Mouse (Mus musculus) skeletal muscle tissue, adult 2 months (tissue): ENCODE measurements around the gene Pxmp4.
A peak's percentile ranks its signal among the peaks of the same experiment; 100 is the strongest.

Experiments
- DNase-seq: peaks from one replicate; pipeline ENCODE4 v3.0.0-alpha.2; 2012; ENCODE audit warnings: low read depth, low spot score

Gene Pxmp4

DNA sequence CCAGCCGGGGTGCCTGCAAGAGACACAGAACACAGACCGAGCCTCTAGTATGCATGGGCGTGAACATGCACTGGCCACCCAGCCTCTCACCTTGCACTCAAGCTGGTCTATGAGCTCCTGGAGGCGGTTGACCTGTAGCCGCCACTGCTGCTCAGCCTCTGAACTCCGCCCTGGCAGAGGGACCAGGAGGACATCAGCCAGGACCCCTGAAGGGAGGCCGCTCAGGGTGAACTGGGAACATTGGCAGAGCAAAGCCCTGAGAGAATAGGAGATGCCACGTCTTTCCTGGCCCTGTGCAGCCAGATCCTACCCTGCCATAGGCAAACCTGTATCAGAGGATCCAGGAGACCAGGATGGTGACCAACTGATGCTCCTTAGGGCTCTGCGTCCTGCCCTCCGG is 56.8 kb downstream of the Pxmp4 start, which contains the start of gene 1700003F12Rik:
Gene 1700003F12Rik, plus strand, starts transcription at position 375 of the 400 bp plus-strand sequence.
- no peak for DNase-seq

DNA sequence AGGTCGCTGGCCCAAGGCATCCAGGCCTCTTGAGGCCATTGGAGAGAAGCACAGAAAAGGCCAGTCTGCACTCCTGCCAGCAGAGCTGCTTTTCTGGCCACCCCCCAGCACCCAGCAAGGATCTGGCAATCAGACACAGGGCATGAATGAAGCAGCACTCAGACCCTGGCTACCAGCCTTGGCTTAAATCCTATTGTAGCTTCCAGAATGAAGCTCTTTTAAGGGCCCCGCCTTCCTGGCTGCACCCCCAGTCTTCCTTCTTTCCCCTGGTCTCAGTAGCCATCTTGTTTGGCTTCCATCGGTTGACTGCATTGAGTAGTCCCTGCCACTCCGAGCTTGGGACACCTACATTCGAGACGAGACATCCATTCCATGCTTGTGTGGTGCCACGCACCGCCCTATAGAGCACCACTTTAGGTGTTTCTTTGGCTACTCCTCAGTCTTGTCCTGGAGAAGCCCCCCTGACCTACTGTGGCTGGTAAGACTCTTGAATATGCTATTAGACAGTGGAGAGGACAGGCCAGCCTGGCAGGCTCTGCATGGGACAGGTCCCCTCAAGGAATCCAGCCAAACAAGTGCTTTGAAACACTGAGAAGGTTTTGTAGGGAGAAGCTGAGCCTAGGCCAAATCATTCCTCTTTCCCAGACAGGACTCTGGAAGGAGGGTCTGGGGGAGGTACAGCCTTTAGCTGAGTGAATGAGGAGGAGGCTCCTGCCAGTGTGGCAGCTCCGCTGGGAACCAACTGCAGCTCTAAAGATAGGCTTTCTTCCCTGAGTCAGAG is 59.8 kb downstream of the Pxmp4 start:
- DNase-seq, result peak; percentile 82

DNA sequence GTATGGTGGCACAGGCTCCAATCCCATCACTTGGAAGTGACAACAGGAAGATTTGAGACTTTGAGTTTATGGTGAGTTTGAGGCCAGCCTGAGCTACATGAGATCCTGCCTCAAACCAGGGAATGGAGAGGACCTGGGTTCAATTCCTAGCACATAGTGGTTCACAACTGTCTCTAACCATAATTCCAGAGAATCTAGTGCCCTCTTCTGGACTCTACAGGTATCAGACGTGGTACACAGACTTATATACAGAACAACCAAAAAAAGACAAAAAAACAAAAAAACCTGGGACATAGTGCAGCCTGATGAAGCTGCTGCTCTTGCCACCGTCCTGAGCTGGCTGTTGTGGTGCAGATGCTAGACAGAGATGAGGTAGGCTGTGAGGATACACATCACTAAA is 61.9 kb downstream of the Pxmp4 start:
- DNase-seq, result no peak

DNA sequence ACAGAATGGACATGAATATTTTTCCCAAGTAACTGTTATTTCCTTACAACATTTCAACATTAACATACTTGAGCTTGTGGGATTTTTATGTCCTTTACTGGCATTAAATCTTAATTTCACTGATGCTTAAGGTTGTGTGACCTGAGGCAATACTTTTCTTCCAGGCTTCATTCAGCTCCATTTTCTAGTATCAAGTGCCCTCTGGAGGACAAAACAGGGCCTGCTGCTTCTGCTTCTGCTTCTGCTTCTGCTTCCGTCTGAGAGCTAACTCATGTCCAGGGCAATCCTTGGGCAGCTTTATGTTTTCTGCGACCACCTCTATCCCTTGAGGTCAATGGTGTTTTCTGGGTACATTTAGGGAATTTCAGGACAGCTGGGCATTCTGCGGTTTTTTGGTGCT is 63.8 kb downstream of the Pxmp4 start:
- no peak for DNase-seq

DNA sequence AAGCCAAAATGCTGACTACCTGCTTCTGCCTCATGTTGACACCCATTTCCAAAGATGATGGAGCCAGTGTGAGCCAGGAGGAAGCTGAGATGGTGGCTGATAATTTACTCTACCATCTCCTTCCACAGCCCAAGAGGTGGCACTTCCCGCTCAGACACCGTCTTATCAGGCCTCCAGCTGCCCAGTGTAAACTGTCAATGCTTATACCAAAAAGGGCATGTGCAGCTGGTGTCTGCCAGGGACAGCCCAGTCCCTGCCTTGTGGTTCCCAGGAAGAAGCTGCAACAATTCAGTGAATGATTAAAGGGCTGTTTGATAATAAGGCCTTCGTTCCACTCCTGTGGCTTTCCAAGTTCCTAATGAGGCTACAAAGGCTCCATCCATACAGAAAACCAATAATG is 64.8 kb downstream of the Pxmp4 start:
- no peak for DNase-seq

DNA sequence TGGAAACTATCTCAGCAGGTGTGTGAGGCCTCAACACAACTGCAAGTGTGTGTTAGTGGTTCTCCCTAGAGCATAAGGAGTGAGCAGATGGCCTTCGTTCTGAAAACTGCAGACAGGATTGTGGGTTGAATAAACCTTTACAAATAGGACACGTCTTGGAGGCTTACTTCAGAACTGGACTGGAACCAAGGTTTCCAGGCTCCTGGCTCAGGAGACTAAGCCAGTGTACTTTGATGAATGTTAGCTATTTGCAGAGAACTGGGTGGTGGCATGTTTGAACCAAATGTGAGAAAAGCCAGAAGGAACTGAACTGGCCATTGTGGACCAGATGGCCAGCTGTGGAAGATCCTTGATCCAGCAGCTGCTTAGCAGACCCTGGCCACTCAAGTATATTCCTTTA is 65.2 kb downstream of the Pxmp4 start:
- DNase-seq, result no peak
